Mouse (Mus musculus) kidney, postnatal 10 days (tissue): ENCODE measurements around the gene Mia3.
"Not testable (repeated sequence)": the region's sequence is repeated elsewhere in the genome, so short reads cannot be mapped to it uniquely, and the experiment has no call there.

ENCODE experiments used
- DNase-seq: peaks from one replicate; pipeline ENCODE4 v3.0.0; 2021; ENCODE audit warnings: mixed read lengths

Mia3 gene

GRCm38 (mm10) chr1:183344886-183345816, 24.2 kb downstream of the Mia3 start:
- DNase-seq, result peak; percentile 94

GRCm38 (mm10) chr1:183342902-183343301, 26.5 kb downstream of the Mia3 start:
- DNase-seq, result not testable (repeated sequence)

GRCm38 (mm10) chr1:183327171-183327570, 42.2 kb downstream of the Mia3 start:
- DNase-seq, result no peak

- no peak for DNase-seq
Observed at GRCm38 (mm10) chr1:183324433-183324832, 44.9 kb downstream of the Mia3 start.

- DNase-seq, result no peak
Observed at GRCm38 (mm10) chr1:183323923-183324322, 45.4 kb downstream of the Mia3 start.

- not testable (repeated sequence) for DNase-seq
Observed at GRCm38 (mm10) chr1:183322496-183322895, 46.9 kb downstream of the Mia3 start.

- DNase-seq, result no peak
Observed at GRCm38 (mm10) chr1:183320708-183321107, 48.6 kb downstream of the Mia3 start.

GRCm38 (mm10) chr1:183315783-183316182, 53.6 kb downstream of the Mia3 start:
- peak; percentile 19 for DNase-seq

- no peak for DNase-seq
Observed at GRCm38 (mm10) chr1:183312076-183312475, 57.3 kb downstream of the Mia3 start.

- not testable (repeated sequence) for DNase-seq
Observed at GRCm38 (mm10) chr1:183309601-183310000, 59.8 kb downstream of the Mia3 start.

- no peak for DNase-seq
Observed at GRCm38 (mm10) chr1:183308476-183308875, 60.9 kb downstream of the Mia3 start.

GRCm38 (mm10) chr1:183307555-183307954, 61.8 kb downstream of the Mia3 start:
- no peak for DNase-seq

- peak; percentile 91 for DNase-seq
Observed at GRCm38 (mm10) chr1:183299161-183299560, 70.2 kb downstream of the Mia3 start.

- DNase-seq, result peak; percentile 45
Observed at GRCm38 (mm10) chr1:183297886-183298489, 71.4 kb downstream of the Mia3 start.

GRCm38 (mm10) chr1:183297473-183297885, 71.9 kb downstream of the Mia3 start:
- DNase-seq, result peak; percentile 58

GRCm38 (mm10) chr1:183296877-183297383, 72.4 kb downstream of the Mia3 start, which contains the start of gene Brox:
Brox (minus strand) TSS chr1:183297269.
- DNase-seq, result peak; percentile 98

GRCm38 (mm10) chr1:183296465-183296864, 72.9 kb downstream of the Mia3 start, which contains the start of gene Aida:
Aida (plus strand) TSS chr1:183296590.
- peak; percentile 67 for DNase-seq

GRCm38 (mm10) chr1:183289576-183289975, 79.8 kb downstream of the Mia3 start:
- no peak for DNase-seq

GRCm38 (mm10) chr1:183288351-183288750, 81.0 kb downstream of the Mia3 start:
- no peak for DNase-seq
